Mouse (Mus musculus): ENCODE results near the gene Sdk1.

- TF ChIP-seq EP300 (IDR thresholded peaks at IDR 0.05; ENCODE audit: insufficient read depth, low read depth, low read length) (no peak), POLR2A (IDR thresholded peaks at IDR 0.05; ENCODE audit: insufficient read depth, low read length) (no peak), CTCF (IDR thresholded peaks at IDR 0.05; ENCODE audit: low read depth, low read length) (no peak)
Observed at GRCm38 (mm10) chr5:141281751-141282150, 40.5 kb downstream of the Sdk1 start.
